Mouse (Mus musculus) left cerebral cortex, postnatal 25 days (tissue): ENCODE measurements around the gene Klf7. TPM values are rescaled to one million over a fixed set of nuclear protein-coding genes. Genes with fewer than 3 reads are reported as not detected.

Experiments used
- DNase-seq, 2 experiments: peaks; one replicate each; pipeline ENCODE4 v3.0.0; 2022; ENCODE audit warnings: low spot score in 2 of 2, mixed read lengths in 1 of 2
- intact Hi-C: fragments of 180-260 bp; cut with DNase I; formaldehyde crosslinking; loops from one replicate; pipeline ENCODE4 v1.15.1; 2025
- microRNA-seq, 2 experiments: library from miRNA; unstranded; fragments of <30 nt; microRNA quantifications; one replicate each; pipeline ENCODE4 v1.2.0; 2022
- total RNA-seq, 2 experiments: library from RNA; stranded (reverse); gene quantifications; 2 replicates each; pipeline ENCODE4 v1.2.3; 2021

The Klf7 gene
- total RNA-seq, 2 experiments from 2014 or later: 40.9 to 44.0 TPM

GRCm38 (mm10) chr1:63998901-63999300, 123.2 kb downstream of the Klf7 start:
- DNase-seq: no peak
- intact Hi-C loops: no loop called here

DNA sequence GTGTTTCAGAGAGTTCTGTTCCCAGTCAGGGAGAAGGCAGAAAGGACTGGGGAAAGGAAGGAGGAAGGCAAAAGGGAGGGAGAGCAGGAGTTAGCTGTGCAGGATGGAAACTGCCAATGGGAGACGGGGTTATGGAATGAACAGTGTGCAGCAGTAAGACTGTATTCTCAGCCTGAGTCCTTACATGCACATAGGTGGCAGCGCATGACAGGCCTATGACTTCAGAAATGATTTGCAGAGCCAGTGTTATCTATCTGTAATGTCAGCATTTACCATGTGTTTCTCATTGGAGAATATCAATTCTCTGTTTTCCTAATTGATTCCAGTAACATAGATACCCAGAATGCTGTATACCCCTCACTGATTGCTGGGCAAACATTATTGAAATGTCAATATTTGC, 123.9 kb downstream of the Klf7 start:
- no peak for DNase-seq
- intact Hi-C loops: no loop called here

- intact Hi-C loops: no loop called here
- DNase-seq: no peak
Observed at GRCm38 (mm10) chr1:63995828-63996227, 126.3 kb downstream of the Klf7 start.

DNA sequence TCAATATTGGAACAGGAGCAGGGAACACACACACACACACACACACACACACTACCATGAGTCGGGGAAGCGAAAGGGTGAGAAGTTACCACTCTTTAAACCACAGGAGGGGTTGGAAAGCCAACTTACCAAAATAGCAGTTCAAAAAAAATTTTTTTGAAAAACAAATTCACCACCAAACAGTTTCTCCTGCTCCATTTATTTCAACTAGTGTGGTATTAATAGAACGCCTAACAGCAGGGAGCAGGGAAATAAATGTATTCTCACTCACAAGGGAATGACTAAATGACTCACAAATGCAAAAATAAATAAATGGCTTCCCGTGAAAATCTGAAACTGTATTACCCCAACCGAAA, 127.0 kb downstream of the Klf7 start:
- intact Hi-C loops: no loop called here
- peak in 1 of 2 experiments; percentile 67 for DNase-seq

- DNase-seq: peak in 1 of 2 experiments; percentile 47
- intact Hi-C loops: no loop called here
Observed at GRCm38 (mm10) chr1:63994248-63995136, 127.6 kb downstream of the Klf7 start.

GRCm38 (mm10) chr1:63992506-63992905, 129.6 kb downstream of the Klf7 start:
- intact Hi-C loops: no loop called here
- no peak for DNase-seq

DNA sequence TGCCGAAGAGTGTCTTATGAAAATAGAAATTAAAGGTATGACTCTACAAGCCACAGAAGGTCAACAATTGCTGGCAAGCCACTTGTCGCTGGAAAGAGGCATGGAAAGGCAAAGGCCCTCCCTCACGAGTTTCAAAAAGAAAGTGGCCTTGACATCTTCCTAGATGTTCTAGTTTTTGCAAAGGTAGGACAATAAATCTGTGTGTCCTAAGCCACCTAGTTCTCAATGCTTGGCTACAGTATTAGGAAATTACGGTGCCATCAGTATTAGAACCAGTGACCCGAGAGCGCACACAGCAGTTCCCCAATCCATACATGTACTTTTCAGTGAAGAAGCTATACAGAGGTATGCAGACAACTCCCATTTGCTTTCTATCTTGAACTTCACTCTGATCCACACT, 131.7 kb downstream of the Klf7 start:
- no peak for DNase-seq
- intact Hi-C loops: no loop called here

- no peak for DNase-seq
- intact Hi-C loops: no loop called here
Observed at GRCm38 (mm10) chr1:63980733-63981132, 141.3 kb downstream of the Klf7 start.

Small RNAs within 50 kb of the gene (microRNA-seq; reads per million reads assigned to microRNA genes)
- 0.50 to 1.3 reads per million in 2 experiments for gene Mir6899
